Mouse (Mus musculus) cerebellum, adult 8-10 months (tissue): Measurements from ENCODE around the gene Zbed5.
A peak's percentile ranks its signal among the peaks of the same experiment; 100 is the strongest.
"Not testable (repeated sequence)": the region's sequence is repeated elsewhere in the genome, so short reads cannot be mapped to it uniquely, and the experiment has no call there.

Experiments
- DNase-seq: peaks from one replicate; pipeline ENCODE4 v3.0.0; 2022

Zbed5 gene

GRCm38 (mm10) chr5:129895198-129896088 lies at the start of gene Zbed5:
Zbed5 (plus strand) TSS chr5:129895723.
- peak; percentile 80 for DNase-seq

DNA sequence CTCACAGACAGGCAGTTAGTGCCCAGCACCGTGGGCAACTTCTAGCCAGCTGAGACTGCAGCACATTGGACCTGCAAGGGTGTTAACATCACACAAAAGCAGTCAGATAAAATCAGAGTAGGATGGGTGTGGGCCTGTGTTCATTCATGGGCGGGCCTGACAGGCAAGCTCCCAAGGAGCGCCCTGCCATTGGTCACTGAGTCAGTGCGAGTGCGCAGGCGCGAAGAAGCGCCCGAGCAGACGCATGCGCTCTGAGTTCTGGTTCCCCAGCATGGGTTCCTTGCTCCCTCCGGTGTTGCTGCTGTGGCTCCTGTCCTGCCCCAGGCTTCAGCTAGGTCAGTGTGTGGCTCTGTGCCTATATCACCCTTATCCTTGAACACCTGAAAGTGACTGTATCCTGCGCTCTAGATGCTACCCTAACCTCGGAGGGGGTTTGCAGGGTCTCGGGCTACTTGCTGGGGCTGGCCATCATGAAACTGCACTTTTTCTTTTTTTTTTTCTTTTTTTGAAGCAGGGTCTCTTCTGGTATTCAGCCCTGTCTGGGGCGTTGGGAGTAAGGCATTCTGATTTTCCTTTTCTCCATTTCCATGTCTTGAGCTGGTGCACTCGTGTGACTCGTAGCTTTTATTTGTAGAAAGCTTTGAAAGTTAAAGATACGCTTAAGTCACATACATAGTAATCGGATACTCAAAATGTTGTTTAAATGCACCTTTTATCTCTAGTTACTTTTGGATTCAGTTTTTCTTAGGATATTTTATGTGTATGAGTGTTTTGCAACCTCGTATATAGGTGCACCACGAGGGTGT lies 48.6 kb upstream of the Zbed5 start, which contains the start of gene Sumf2:
Sumf2 (plus strand) TSS at position 235 of the 806 bp plus-strand sequence.
- DNase-seq = peak; percentile 94

DNA sequence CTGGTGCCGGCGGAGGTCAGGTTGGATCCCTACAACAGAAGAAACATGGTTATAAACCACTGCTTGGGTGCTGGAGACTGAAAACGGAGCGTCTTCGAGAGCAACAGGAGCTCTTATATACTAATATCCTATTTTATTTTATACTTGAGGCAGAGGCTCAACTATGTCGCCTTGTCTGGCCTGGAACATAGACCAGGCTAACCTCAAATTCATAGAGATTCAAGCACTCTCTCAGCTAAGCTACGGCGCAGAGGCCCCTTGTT lies 48.0 kb upstream of the Zbed5 start:
- DNase-seq = peak; percentile 19

DNA sequence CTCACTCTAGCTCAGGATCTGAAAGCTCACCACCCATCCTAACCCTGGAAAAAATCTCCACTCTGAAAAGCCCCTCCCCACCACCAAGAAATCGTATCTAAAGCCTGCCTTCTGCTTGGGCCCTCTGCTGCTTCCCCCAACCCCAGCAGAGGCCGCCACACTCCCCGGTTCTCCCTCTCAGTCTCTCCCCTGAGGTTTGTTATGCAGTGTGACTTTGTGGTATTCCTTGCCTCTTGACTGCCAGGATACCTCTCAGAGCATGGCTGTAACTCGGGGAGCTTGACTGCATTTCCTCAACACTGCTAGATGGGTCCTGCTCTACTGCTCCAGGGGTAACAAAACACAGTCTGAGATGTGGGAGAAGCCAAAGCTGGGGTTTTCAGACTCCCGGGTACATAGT lies 40.4 kb upstream of the Zbed5 start:
- no peak for DNase-seq

DNA sequence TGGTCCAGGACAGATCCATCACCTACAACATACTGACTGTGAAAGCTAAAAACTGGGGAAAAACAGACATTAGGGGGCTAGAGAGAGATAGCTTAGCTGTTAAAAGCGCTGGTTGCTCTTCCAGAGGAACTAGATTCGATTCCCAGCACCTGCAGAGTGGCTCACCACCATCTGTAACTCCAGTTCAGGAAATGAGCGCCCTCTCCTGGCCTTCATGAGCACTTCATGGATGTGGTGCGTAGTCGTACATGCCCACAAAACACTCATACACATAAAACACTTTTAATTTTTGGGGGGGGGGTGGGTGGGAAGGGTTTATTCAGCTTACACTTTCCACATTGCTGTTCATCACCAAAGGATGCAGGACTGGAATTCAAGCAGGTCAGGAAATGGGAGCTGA lies 39.1 kb upstream of the Zbed5 start:
- no peak for DNase-seq

DNA sequence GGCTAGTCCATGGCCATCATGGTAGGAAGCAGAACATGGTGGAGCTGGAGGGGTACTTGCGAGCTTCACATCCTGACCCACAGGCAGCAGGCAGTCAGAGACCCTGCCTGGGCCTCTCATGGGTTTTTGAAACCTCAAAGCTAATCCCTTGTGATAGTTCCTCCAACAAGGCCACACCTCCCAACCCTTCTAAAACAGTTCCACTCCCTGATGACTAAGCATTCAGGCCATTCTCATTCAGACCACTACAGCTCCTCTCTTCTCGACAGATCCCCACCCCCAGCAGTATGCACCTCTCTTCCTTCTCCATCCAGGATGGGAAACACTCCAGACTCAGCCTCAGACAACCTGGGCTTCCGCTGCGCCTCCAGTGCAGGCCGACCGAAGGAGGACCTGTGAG lies 33.2 kb upstream of the Zbed5 start:
- no peak for DNase-seq

- DNase-seq = peak; percentile 27
These were observed 31.1 kb upstream of the Zbed5 start for GRCm38 (mm10) chr5:129864467-129864866.

DNA sequence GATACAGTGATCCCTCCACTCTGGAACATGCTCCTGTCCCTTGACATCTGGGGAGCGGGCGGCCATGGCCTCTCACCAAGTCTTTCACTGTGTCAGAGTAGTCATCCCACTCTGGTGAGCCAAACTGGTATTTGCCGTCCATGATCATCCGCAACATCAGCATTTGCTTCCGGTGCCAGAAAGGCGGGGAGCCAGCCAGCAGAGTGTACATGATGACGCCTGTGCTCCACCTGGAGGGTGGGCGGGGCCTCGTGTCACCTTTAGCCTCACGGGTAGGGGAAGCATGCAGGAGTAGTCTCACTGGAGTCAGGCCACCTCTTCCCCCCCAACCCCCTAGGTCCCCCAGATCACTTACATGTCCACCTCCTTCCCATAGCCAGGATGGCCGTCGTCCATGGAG lies 29.7 kb upstream of the Zbed5 start:
- DNase-seq = no peak

DNA sequence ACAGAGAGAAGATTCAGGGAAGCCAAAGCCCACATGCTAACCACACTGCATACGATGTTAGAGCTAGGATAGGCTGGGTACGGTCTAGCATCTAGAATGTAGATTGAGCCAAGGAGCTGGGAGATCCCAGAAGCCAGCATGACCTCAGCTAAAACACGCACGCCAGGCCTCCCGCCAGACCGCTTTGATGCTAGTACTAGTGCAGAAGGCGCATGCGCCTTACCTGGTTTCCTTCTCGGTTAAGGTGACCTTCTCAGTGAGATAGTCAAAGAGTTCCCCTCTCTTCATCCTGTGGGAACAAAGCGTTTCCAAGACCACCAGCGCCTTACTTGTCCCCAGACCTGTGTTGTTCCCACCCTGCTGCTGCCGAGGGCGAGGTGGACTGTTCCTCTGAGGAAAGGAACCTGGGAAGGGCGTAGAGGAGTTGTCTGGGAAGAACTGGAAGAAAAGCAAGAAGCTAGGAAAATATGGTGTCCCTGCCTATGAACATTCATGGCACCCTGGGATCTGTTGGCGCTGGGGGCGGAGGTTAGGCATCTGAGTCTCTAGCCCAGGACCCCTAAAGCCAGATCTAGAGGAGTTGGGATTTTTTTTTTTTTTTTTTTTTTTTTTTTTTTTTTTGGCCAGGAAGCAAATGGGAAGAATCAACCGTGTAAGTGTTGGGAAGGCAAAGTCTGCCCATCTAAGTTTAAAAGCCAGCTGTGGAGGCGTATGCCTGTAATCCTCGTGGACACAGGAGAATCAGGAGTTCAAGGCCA lies 26.1 kb upstream of the Zbed5 start:
- no peak for DNase-seq

- DNase-seq = no peak
These were observed 24.3 kb upstream of the Zbed5 start for GRCm38 (mm10) chr5:129871238-129871637.

- no peak for DNase-seq
These were observed 21.6 kb upstream of the Zbed5 start for GRCm38 (mm10) chr5:129873942-129874341.

DNA sequence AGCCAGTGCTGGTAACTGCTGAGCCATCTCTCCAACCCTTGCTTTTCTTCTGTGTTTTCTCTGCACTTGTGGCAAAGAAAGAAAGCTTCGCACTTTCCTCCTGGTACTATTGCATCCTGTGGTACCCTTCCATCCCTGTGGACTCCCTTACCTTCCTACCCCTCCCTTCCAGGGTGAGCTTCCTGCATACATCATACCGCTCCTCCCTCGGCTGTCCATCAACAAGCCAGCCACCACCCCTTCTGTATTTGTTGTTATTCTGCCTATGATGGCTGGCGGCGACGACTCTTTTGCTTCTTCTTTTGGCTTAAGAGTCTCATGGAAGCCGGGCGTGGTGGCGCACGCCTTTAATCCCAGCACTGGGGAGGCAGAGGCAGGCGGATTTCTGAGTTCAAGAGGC lies 20.4 kb upstream of the Zbed5 start:
- DNase-seq = no peak

- no peak for DNase-seq
These were observed 17.6 kb upstream of the Zbed5 start for GRCm38 (mm10) chr5:129877731-129878455.

DNA sequence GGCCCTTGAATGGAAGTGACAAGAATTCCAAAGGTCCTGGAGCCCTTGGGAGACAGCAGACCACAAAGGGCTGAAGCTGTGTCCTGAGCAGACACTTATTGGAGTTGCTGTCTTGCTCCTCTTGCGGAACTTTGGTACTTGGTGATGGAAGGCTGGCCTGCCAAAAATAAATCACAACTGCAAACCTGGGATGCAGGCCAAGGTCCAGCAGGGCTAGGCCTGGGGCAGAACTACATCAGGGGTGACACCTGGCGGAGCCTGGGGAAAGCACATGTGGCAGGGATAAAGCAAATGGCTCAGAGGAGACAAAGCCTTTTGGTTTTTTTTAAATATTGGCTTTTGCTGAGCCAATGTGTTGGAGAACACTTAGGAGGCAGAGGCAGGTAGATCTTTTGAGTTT lies 16.6 kb upstream of the Zbed5 start:
- DNase-seq = peak; percentile 20

DNA sequence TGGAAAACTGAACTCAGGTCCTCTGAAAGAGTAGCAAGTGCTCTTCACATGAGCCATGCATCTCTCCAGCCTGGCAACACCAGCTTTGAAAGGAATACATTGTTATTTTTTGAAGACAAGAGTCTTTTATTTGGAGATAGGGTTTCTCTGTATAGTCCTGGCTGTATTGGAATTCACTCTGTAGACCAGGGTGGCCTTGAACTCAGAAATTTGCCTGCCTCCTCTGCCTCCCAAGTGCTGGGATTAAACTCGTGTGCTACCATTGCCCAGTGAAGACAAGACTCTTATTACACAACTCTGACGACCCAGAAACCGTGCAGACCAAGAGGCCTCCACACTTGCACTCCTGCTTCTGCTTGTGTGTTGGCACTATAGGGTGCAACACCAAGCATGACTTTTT lies 15.6 kb upstream of the Zbed5 start:
- no peak for DNase-seq

DNA sequence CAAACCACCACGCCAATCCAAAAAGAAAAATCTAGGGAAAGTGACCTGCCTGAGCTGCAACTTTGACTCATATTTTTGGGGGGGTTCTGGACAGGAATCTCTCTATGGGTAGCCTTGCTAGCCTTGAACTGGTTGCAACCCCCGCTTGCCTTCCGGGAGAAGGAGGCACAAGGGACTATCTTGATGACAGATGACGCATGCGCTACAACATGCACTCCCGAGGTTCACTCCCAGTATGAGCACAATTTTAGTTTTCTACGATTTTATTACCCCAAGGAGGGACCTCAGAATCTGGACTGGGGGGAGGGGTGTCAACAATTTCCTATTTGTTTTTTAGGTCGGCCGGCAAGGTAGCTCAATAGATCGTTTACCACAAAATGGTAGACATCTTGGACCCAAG lies 9.3 kb upstream of the Zbed5 start:
- no peak for DNase-seq

DNA sequence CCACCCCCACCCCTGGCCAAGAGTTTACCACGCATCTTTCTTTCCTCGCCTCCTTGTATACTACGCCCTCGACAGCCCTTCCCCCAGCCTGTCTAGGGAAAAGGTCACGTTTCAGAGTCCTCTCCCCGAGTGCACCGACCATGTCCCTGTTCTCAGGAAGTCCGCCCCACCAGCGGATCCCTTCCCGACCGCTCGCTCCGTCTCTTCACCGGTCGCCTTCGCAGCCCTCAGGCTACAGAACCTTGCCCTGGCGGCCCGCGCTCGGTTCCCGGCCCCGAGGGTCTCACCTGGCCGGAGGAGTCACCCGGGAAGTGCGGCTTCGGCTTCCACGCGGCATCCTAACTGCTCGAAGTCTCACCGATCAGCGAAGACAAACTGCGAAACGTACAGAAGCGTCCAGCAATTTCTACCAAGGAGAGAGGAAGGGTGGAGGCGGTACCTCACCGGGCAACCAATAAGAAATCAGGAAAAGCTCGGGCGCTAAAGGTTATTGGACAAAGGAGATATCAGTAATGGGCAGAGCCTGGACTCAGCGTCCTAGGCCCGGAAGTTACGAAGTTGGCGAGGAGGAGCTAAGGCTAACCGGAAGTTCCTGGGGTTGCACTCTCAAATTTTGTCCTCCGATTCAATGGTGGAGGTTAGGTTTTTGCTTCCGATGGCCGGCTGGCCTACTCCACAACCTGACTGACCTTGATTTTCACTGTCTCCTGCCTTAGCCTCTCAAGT lies 8.4 kb upstream of the Zbed5 start, which contains the start of gene Chchd2:
Chchd2 (minus strand) TSS at position 560 of the 726 bp plus-strand sequence.
- peak; percentile 94 for DNase-seq

GRCm38 (mm10) chr5:129890390-129890789 lies 5.1 kb upstream of the Zbed5 start:
- not testable (repeated sequence) for DNase-seq

- no peak for DNase-seq
These were observed 2.9 kb downstream of the Zbed5 start, which contains the start of gene Phkg1 for GRCm38 (mm10) chr5:129898449-129898848. Phkg1 (minus strand) TSS chr5:129898549.

DNA sequence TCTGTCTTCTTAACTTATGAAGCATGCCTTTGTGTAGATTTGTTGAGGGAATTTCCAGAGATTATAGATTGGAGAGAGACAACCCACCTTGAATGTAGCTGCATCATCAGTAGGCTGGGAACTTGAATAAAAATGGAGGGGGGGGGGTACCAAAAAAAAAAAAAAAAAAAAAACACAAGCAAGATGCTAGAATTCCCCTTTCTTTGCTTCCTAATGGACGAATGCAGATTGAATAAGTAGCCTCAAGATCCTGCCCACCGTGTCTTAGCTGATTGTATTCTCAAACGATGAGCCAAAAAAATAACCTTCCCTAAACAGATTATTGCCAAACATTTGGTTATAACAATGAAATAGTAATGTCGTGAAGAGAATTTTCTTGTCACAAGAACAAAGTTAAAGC lies 12.3 kb downstream of the Zbed5 start:
- no peak for DNase-seq

DNA sequence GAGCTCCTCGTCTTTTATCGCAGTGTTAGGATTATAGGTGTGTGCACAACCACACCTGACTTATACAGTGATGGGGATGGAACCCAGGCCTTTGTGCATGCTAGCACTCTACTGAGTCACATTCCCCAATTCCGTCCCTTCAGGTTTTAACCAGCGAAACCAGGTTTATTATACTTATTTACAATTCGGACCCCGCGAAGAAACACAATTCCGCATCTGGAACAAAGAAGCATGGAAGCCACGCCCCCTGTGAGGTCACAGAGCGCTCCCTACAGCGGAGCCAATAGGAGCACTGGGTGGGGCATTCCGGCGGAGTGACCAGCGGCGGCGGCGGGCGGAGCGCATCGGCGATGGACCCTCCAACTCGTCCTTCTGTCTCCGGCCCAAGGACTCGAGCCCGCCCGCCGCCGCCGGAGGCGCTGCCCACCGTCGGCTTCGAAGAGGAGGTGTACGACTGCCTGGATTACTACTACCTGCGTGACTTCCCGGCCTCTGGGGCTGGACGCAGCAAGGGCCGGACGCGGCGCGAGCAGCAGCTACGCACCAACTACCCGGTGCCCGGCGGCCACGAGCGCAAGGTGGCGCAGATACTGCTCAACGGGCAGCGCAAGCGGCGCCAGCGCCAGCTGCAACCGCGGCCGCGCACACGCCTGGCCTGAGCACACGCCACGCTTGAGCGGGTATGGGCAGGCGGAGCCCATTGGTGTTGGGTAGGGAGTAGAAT lies 12.9 kb downstream of the Zbed5 start, which contains the start of gene Nupr1l:
Nupr1l (plus strand) TSS at position 299 of the 724 bp plus-strand sequence.
- peak; percentile 83 for DNase-seq
